Mouse (Mus musculus): ENCODE data around the gene Cdip1. TPM values are rescaled to one million over a fixed set of nuclear protein-coding genes. Genes with fewer than 3 reads are reported as not detected.
"Not testable (repeated sequence)": the region's sequence is repeated elsewhere in the genome, so short reads cannot be mapped to it uniquely, and the experiment has no call there.

Cdip1 gene
- polyA plus RNA-seq, 1 experiment from 2014 or later: 111 TPM

GRCm38 (mm10) chr16:4763276-4763675 lies 26.8 kb downstream of the Cdip1 start:
- Histone ChIP-seq H3K9me3 (no peaks in the 10 kb centered on the region), H3K4me3 (no peak overlapping the region), H3K27me3 (ENCODE audit: insufficient read depth, poor library complexity, severe bottlenecking) (no peaks in the 10 kb centered on the region), H3K4me1 (replicated peaks) (no peaks in the 10 kb centered on the region), H3K36me3 (peaks cover 48% of the 10 kb centered on the region), H3K27ac (no peak overlapping the region)
- 46% methylated on average over 2 of the region's 2 CpGs for WGBS
- no peak for DNase-seq (ENCODE audit: low spot score)

GRCm38 (mm10) chr16:4762437-4762836 lies 27.7 kb downstream of the Cdip1 start:
- Histone ChIP-seq H3K4me1 (replicated peaks) (0 out of 2 replicates have a peak, but pooled peaks cover 1% of the 10 kb centered on the region), H3K27ac (no peak overlapping the region), H3K9me3 (no peaks in the 10 kb centered on the region), H3K4me3 (no peak overlapping the region), H3K27me3 (ENCODE audit: insufficient read depth, poor library complexity, severe bottlenecking) (no peaks in the 10 kb centered on the region), H3K36me3 (peaks cover 40% of the 10 kb centered on the region)
- WGBS: 91% methylated on average over 4 of the region's 4 CpGs
- no peak for DNase-seq (ENCODE audit: low spot score)

- not testable (repeated sequence) for H3K9me3 ChIP-seq; H3K4me1 ChIP-seq (replicated peaks); H3K36me3 ChIP-seq; H3K27me3 ChIP-seq (ENCODE audit: insufficient read depth, poor library complexity, severe bottlenecking)
- Histone ChIP-seq H3K27ac (peak overlapping the region; percentile 82), H3K4me3 (peak overlapping the region; percentile 48)
- peak; percentile 19 for DNase-seq (ENCODE audit: low spot score)
- 2% methylated on average over 42 of the region's 42 CpGs for WGBS
Measured at GRCm38 (mm10) chr16:4756660-4757335, 33.3 kb downstream of the Cdip1 start.

- H3K36me3 ChIP-seq: peaks cover 10% of the 10 kb centered on the region
- H3K4me1 ChIP-seq (replicated peaks): 0 out of 2 replicates have a peak, but pooled peaks cover 4% of the 10 kb centered on the region
- 90% methylated on average over 3 of the region's 3 CpGs for WGBS
- H3K27ac ChIP-seq: no peak overlapping the region
- no peak overlapping the region for H3K4me3 ChIP-seq
- H3K27me3 ChIP-seq (ENCODE audit: insufficient read depth, poor library complexity, severe bottlenecking): no peaks in the 10 kb centered on the region
- peaks cover 6% of the 10 kb centered on the region; the same call in 1 of the 2 replicates for H3K9me3 ChIP-seq
- no peak for DNase-seq (ENCODE audit: low spot score)
Measured at GRCm38 (mm10) chr16:4754045-4754444, 36.0 kb downstream of the Cdip1 start.

- Histone ChIP-seq H3K36me3 (peaks cover 10% of the 10 kb centered on the region), H3K4me1 (replicated peaks) (no peaks in the 10 kb centered on the region), H3K27ac (no peak overlapping the region), H3K27me3 (ENCODE audit: insufficient read depth, poor library complexity, severe bottlenecking) (no peaks in the 10 kb centered on the region), H3K9me3 (peaks cover 6% of the 10 kb centered on the region; the same call in 1 of the 2 replicates), H3K4me3 (no peak overlapping the region)
- no peak for DNase-seq (ENCODE audit: low spot score)
- WGBS: 94% methylated on average over 3 of the region's 3 CpGs
Measured at GRCm38 (mm10) chr16:4752155-4752554, 37.9 kb downstream of the Cdip1 start.

- H3K27me3 ChIP-seq (ENCODE audit: insufficient read depth, poor library complexity, severe bottlenecking): no peaks in the 10 kb centered on the region
- peaks cover 23% of the 10 kb centered on the region for H3K36me3 ChIP-seq
- peaks cover 15% of the 10 kb centered on the region for H3K9me3 ChIP-seq
- H3K4me3 ChIP-seq: no peak overlapping the region
- DNase-seq (ENCODE audit: low spot score): no peak
- H3K4me1 ChIP-seq (replicated peaks): no peaks in the 10 kb centered on the region
- H3K27ac ChIP-seq: no peak overlapping the region
- WGBS: 94% methylated on average over 1 of the region's 1 CpGs
Measured at GRCm38 (mm10) chr16:4742186-4742585, 47.9 kb downstream of the Cdip1 start.

GRCm38 (mm10) chr16:4739994-4740393 lies 50.1 kb downstream of the Cdip1 start:
- H3K4me1 ChIP-seq (replicated peaks): no peaks in the 10 kb centered on the region
- H3K27me3 ChIP-seq (ENCODE audit: insufficient read depth, poor library complexity, severe bottlenecking): no peaks in the 10 kb centered on the region
- H3K36me3 ChIP-seq: peaks cover 32% of the 10 kb centered on the region
- no peak overlapping the region for H3K27ac ChIP-seq
- H3K9me3 ChIP-seq: peaks cover 15% of the 10 kb centered on the region
- H3K4me3 ChIP-seq: no peak overlapping the region
- DNase-seq (ENCODE audit: low spot score): no peak
- WGBS: 96% methylated on average over 2 of the region's 2 CpGs

GRCm38 (mm10) chr16:4736262-4736661 lies 53.8 kb downstream of the Cdip1 start:
- no peak overlapping the region for H3K4me3 ChIP-seq
- H3K27me3 ChIP-seq (ENCODE audit: insufficient read depth, poor library complexity, severe bottlenecking): no peaks in the 10 kb centered on the region
- H3K4me1 ChIP-seq (replicated peaks): no peaks in the 10 kb centered on the region
- DNase-seq (ENCODE audit: low spot score): no peak
- peaks cover 12% of the 10 kb centered on the region; the same call in 1 of the 2 replicates for H3K36me3 ChIP-seq
- 88% methylated on average over 2 of the region's 2 CpGs for WGBS
- H3K27ac ChIP-seq: no peak overlapping the region
- H3K9me3 ChIP-seq: 0 out of 2 replicates have a peak, but pooled peaks cover 2% of the 10 kb centered on the region

- WGBS: 85% methylated on average over 3 of the region's 3 CpGs
- no peak for DNase-seq (ENCODE audit: low spot score)
- H3K9me3 ChIP-seq: no peaks in the 10 kb centered on the region
- no peaks in the 10 kb centered on the region for H3K27me3 ChIP-seq (ENCODE audit: insufficient read depth, poor library complexity, severe bottlenecking)
- H3K4me3 ChIP-seq: no peak overlapping the region
- peaks cover 9% of the 10 kb centered on the region; the same call in 1 of the 2 replicates for H3K36me3 ChIP-seq
- H3K27ac ChIP-seq: no peak overlapping the region
- H3K4me1 ChIP-seq (replicated peaks): peaks cover 18% of the 10 kb centered on the region
Measured at GRCm38 (mm10) chr16:4730776-4731358, 59.2 kb downstream of the Cdip1 start.

- H3K36me3 ChIP-seq: no peaks in the 10 kb centered on the region
- DNase-seq (ENCODE audit: low spot score): no peak
- H3K27ac ChIP-seq: no peak overlapping the region
- no peak overlapping the region for H3K4me3 ChIP-seq
- H3K4me1 ChIP-seq (replicated peaks): peaks cover 18% of the 10 kb centered on the region
- peaks cover 7% of the 10 kb centered on the region; the same call in 1 of the 2 replicates for H3K27me3 ChIP-seq (ENCODE audit: insufficient read depth, poor library complexity, severe bottlenecking)
- no peaks in the 10 kb centered on the region for H3K9me3 ChIP-seq
- WGBS: 84% methylated on average over 1 of the region's 1 CpGs
Measured at GRCm38 (mm10) chr16:4727963-4728362, 62.1 kb downstream of the Cdip1 start.

GRCm38 (mm10) chr16:4727526-4727925 lies 62.6 kb downstream of the Cdip1 start:
- Histone ChIP-seq H3K27me3 (ENCODE audit: insufficient read depth, poor library complexity, severe bottlenecking) (peaks cover 7% of the 10 kb centered on the region; the same call in 1 of the 2 replicates), H3K9me3 (no peaks in the 10 kb centered on the region), H3K4me1 (replicated peaks) (peaks cover 18% of the 10 kb centered on the region), H3K4me3 (peak overlapping the region; percentile 73; the same call in 1 of the 2 replicates), H3K36me3 (no peaks in the 10 kb centered on the region), H3K27ac (no peak overlapping the region)
- 91% methylated on average over 1 of the region's 1 CpGs for WGBS
- no peak for DNase-seq (ENCODE audit: low spot score)

- peak overlapping the region; percentile 91 for H3K27ac ChIP-seq
- H3K9me3 ChIP-seq: no peaks in the 10 kb centered on the region
- DNase-seq (ENCODE audit: low spot score): no peak
- peaks cover 18% of the 10 kb centered on the region for H3K4me1 ChIP-seq (replicated peaks)
- WGBS: 2% methylated on average over 40 of the region's 40 CpGs
- H3K4me3 ChIP-seq: peak overlapping the region; percentile 73
- peaks cover 7% of the 10 kb centered on the region; the same call in 1 of the 2 replicates for H3K27me3 ChIP-seq (ENCODE audit: insufficient read depth, poor library complexity, severe bottlenecking)
- no peaks in the 10 kb centered on the region for H3K36me3 ChIP-seq
Measured at GRCm38 (mm10) chr16:4726528-4727128, 63.5 kb downstream of the Cdip1 start.
